Comparison of ENCODE assay signal across 23 mouse cellular contexts in the genomic region with DNA sequence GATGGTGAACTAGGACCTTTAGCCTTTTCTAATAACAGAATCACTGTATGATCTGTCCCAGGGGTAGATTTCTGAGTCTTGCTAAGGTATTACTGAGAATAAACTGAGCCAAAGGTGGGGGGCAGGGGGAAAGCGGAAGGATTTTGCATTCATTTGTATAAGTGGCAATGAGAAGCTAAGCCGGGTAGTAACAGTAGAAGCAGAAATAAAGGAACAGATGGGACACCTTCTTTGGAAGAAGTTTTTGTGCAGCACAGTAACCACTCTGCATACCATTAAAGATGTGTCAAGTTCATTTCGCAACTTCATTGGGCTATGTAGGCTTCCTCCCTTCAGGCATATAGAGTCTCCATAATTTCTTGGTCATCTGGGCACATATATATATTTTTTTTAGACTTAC.
DNase-seq lines count a peak whose midpoint lies in the region; TF ChIP-seq lines count a peak whose summit lies in the region.
"Had no signal": no experiment of that assay in that cellular context is flagged by ENCODE, and none has a peak within 500 bp of the region (broad histone marks: within the 10 kb centered on the region; RNA-seq: fewer than 3 reads in every experiment).

No protein-coding gene starts in this region.

- no peak for TF ChIP-seq POLR2A in thymus, adult 2 months (IDR thresholded peaks at IDR 0.05; ENCODE audit: control insufficient read depth, extremely low read depth, insufficient read depth, low read length, poor library complexity)

- 98% methylated on average over 3 of the region's 3 CpGs for WGBS in thymus, adult 2 months

- no peak overlapping the region for H3K4me3 ChIP-seq in thymus, adult 2 months (ENCODE audit: control insufficient read depth, insufficient read depth, low read length)
- H3K4me3 ChIP-seq: forebrain, embryonic 15.5 days; gastrocnemius, adult 2 months; heart, embryonic 10.5 days; heart, embryonic 13.5 days had no signal

- H3K36me3 ChIP-seq in thymus, adult 2 months (ENCODE audit: control insufficient read depth, insufficient read depth, low read length), result no peaks in the 10 kb centered on the region
- H3K36me3 ChIP-seq: forebrain, embryonic 15.5 days; heart, embryonic 10.5 days; heart, embryonic 13.5 days had no signal

- no peak overlapping the region for H3K27ac ChIP-seq in thymus, adult 2 months (ENCODE audit: control insufficient read depth, insufficient read depth, low read length)
- H3K27ac ChIP-seq: forebrain, embryonic 15.5 days; gastrocnemius, adult 2 months; heart, embryonic 10.5 days; heart, embryonic 13.5 days; hindbrain, embryonic 14.5 days had no signal

- TF ChIP-seq CTCF in thymus, adult 2 months (IDR thresholded peaks at IDR 0.05; ENCODE audit: borderline replicate concordance, control insufficient read depth, extremely low read depth, insufficient read depth, low read length, poor library complexity), result no peak

- H3K4me1 ChIP-seq in thymus, adult 2 months (replicated peaks; ENCODE audit: control insufficient read depth, insufficient read depth, low read length), result no peaks in the 10 kb centered on the region
- H3K4me1 ChIP-seq: heart, embryonic 10.5 days; heart, embryonic 13.5 days had no signal

- no peaks in the 10 kb centered on the region for H3K27me3 ChIP-seq in thymus, adult 2 months (ENCODE audit: control insufficient read depth, insufficient read depth, low read length)
- H3K27me3 ChIP-seq: forebrain, embryonic 15.5 days; heart, embryonic 13.5 days had no signal

- DNase-seq in frontal cortex, adult 2 months (ENCODE audit: extremely low spot score in 1 of 2, low spot score in 1 of 2), result peak; percentile 40 to 68
- DNase-seq in frontal cortex, postnatal 25 days (ENCODE audit: low spot score in 2 of 2), result no peak
- DNase-seq in layer of hippocampus, adult 9-11 months, result peak; percentile 47
- no peak for DNase-seq in layer of hippocampus, adult 8-10 months (ENCODE audit: low spot score in 2 of 2)
- DNase-seq in right cerebral cortex, adult 18-20 months, result peak; percentile 44
- DNase-seq in right cerebral cortex, postnatal 14 days, result no peak
- DNase-seq in telencephalon, adult 2 months (ENCODE audit: low read depth, low spot score), result peak; percentile 80
- DNase-seq in thymus, adult 2 months, result no peak
- DNase-seq: adrenal gland, adult 2 months; adrenal gland, postnatal 14 days; cerebellum, adult 11-12 months; cerebellum, adult 8-10 months; cerebellum, postnatal 10 days; cerebellum, postnatal 36 days; gastrocnemius, adult 2 months; gastrocnemius, postnatal 14 days; heart, adult 18-20 months; heart, postnatal 14 days; heart, postnatal 4 days had no signal

Comparison
In these comparisons a context has a peak if more than half of its experiments do, and no peak if none do; other contexts are left out.
1. DNase-seq: peak in frontal cortex, adult 2 months (2 of 2), layer of hippocampus, adult 9-11 months (single experiment), right cerebral cortex, adult 18-20 months (single experiment) and telencephalon, adult 2 months (single experiment); none in frontal cortex, postnatal 25 days (0 of 2), layer of hippocampus, adult 8-10 months (0 of 2), right cerebral cortex, postnatal 14 days (single experiment) and thymus, adult 2 months (single experiment).